Mouse (Mus musculus): ENCODE measurements around the gene Sprr2a2. TPM values are rescaled to one million over a fixed set of nuclear protein-coding genes. Genes with fewer than 3 reads are reported as not detected.

The Sprr2a2 gene
- 0.68 and 2.1 TPM in 2 replicates for polyA plus RNA-seq (2012; rRNA removed)

GRCm38 (mm10) chr3:92215569-92215968 is at the start of gene Sprr2a2, which contains the start of gene Sprr2a1:
Gene Sprr2a2 (plus strand): TSS chr3:92215920.
Gene Sprr2a1 (plus strand): TSS chr3:92215799.

GRCm38 (mm10) chr3:92285101-92285500 is 69.4 kb downstream of the Sprr2a2 start, which contains the start of gene Sprr2a3:
Gene Sprr2a3 (plus strand): TSS chr3:92285417.

Other genes with a start within 250 kb of the Sprr2a2 start
- gene Pglyrp3, start 201.3 kb upstream of the Sprr2a2 start, polyA plus RNA-seq (2012; rRNA removed): not detected in 2 replicates
- 8.1 and 11.7 TPM in 2 replicates for gene Lor, start 132.8 kb upstream of the Sprr2a2 start, polyA plus RNA-seq (2012; rRNA removed)
- not detected in 2 replicates for gene Prr9, start 92.0 kb upstream of the Sprr2a2 start, polyA plus RNA-seq (2012; rRNA removed)
- not detected in 2 replicates for gene Lelp1, start 73.2 kb upstream of the Sprr2a2 start, polyA plus RNA-seq (2012; rRNA removed)
- not detected in 2 replicates for gene Sprr2a1, start 121 bp upstream of the Sprr2a2 start, polyA plus RNA-seq (2012; rRNA removed)
- gene Sprr2a3, start 69.5 kb downstream of the Sprr2a2 start, polyA plus RNA-seq (2012; rRNA removed): 0.12 TPM in 1 of 2 replicates, not detected in the other
- gene Sprr2b, start 100.7 kb downstream of the Sprr2a2 start, polyA plus RNA-seq (2012; rRNA removed): not detected in 2 replicates
- 0.83 TPM in 1 of 2 replicates, not detected in the other for gene Sprr2d, start 123.2 kb downstream of the Sprr2a2 start, polyA plus RNA-seq (2012; rRNA removed)
- not detected in 2 replicates for gene Sprr2e, start 136.2 kb downstream of the Sprr2a2 start, polyA plus RNA-seq (2012; rRNA removed)
- not detected in 2 replicates for gene Sprr2f, start 149.3 kb downstream of the Sprr2a2 start, polyA plus RNA-seq (2012; rRNA removed)
- gene Sprr2h, start 169.8 kb downstream of the Sprr2a2 start, polyA plus RNA-seq (2012; rRNA removed): 0.88 TPM in 1 of 2 replicates, not detected in the other
- gene Sprr2i, start 192.1 kb downstream of the Sprr2a2 start, polyA plus RNA-seq (2012; rRNA removed): 0.30 TPM in 1 of 2 replicates, not detected in the other
- not detected in 2 replicates for gene Sprr2j-ps, start 202.2 kb downstream of the Sprr2a2 start, polyA plus RNA-seq (2012; rRNA removed)
- gene Gm9774, start 213.5 kb downstream of the Sprr2a2 start, polyA plus RNA-seq (2012; rRNA removed): 3.7 and 6.2 TPM in 2 replicates
- gene Sprr2k, start 216.7 kb downstream of the Sprr2a2 start, polyA plus RNA-seq (2012; rRNA removed): not detected in 2 replicates
- gene Sprr1b, start 222.9 kb downstream of the Sprr2a2 start, polyA plus RNA-seq (2012; rRNA removed): not detected in 2 replicates
- gene Sprr3, start 242.8 kb downstream of the Sprr2a2 start, polyA plus RNA-seq (2012; rRNA removed): not detected in 2 replicates

Measured in central nervous system, embryonic 18 days (tissue).